Mouse (Mus musculus): Measurements from ENCODE around the gene Gm5414.

The Gm5414 gene

GRCm38 (mm10) chr15:101627884-101628283, at the start of gene Gm5414:
TSS of gene Gm5414 (minus strand) at chr15:101628188.
- DNase-seq: no peak

GRCm38 (mm10) chr15:101675978-101676377, 48.0 kb upstream of the Gm5414 start:
- DNase-seq: no peak

- DNase-seq: no peak
Observed at GRCm38 (mm10) chr15:101652736-101653265, 24.8 kb upstream of the Gm5414 start.

GRCm38 (mm10) chr15:101647280-101647679, 19.3 kb upstream of the Gm5414 start, which contains the start of gene Gm5478:
TSS of gene Gm5478 (minus strand) at chr15:101647380.
- no peak for DNase-seq

- no peak for DNase-seq
Observed at GRCm38 (mm10) chr15:101599123-101599522, 28.9 kb downstream of the Gm5414 start.

- DNase-seq: no peak
Observed at GRCm38 (mm10) chr15:101588216-101588615, 39.8 kb downstream of the Gm5414 start.

- no peak for DNase-seq
Observed at GRCm38 (mm10) chr15:101584456-101584855, 43.5 kb downstream of the Gm5414 start.

- no peak for DNase-seq
Observed at GRCm38 (mm10) chr15:101583211-101583965, 44.6 kb downstream of the Gm5414 start.

- DNase-seq: no peak
Observed at GRCm38 (mm10) chr15:101581701-101582100, 46.3 kb downstream of the Gm5414 start.

GRCm38 (mm10) chr15:101575506-101575905, 52.5 kb downstream of the Gm5414 start:
- DNase-seq: no peak

Measured in thymus, adult 18-20 months (tissue).